Mouse (Mus musculus) brain, embryonic 18.5 days (tissue): ENCODE data around the gene Ap1b1.

Source experiments
- DNase-seq: peaks from one replicate; pipeline ENCODE4 v3.0.0-alpha.2; 2012; ENCODE audit warnings: low read depth, low spot score

Ap1b1 gene

DNA sequence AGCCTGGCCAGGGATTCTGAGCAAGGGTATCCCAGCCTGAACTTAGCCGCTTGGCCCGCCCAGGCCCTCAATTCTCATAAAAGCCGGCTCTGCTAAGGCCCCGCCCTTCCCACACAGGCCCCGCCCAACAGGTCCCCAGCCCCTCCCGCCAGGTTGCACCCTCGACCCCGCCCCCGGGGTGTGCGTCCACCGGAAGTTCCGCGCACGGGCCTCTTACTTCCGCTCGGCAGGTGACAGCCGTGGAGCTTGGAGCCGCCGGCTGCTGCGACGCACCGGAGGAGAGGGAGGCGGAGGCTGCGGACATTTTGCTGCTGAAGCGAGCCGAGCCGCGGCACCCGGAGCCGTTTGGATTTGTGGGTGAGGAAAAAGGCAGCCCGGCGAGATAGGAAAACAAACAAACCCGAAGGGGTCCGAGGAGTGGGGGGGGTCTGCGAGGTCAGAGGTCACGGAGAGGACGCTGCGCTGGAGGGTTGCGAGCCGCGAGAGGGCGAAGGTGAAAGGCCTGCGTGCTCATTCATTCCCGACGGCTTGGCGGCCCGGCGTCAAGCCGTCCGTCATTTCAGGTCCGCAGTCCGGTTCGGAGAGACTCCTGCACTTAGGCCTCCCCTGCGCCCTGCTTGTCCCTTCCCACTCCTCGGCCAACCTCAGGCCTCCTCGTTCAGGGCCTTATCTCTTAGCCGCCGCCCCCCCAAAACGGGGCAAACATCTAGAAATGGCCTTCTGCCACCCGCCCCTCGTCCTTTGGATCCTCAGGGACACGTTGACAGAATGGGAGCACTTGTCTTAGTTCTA lies at the start of gene Ap1b1:
Gene Ap1b1, plus strand, starts transcription at position 130 of the 792 bp plus-strand sequence.
- DNase-seq: peak; percentile 54

DNA sequence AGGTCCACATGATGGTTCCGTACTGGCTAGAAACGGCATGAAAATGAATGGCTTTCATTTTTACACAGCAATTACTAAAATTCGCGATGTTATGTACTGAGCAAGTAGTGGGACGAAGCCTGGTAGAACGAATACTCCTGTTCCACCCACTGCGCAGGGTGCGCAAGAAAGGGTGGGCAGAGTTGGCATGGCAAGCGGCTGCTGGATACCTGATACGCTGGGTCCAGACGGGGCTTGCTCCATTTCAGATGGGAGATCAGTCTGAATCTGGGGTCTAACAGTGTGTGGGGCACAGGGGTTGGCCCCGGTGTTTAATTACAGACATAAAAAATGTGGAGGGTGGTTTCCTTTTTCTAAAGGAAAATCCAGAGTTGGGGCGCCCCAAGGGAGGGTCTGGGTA lies 40.1 kb upstream of the Ap1b1 start:
- no peak for DNase-seq

DNA sequence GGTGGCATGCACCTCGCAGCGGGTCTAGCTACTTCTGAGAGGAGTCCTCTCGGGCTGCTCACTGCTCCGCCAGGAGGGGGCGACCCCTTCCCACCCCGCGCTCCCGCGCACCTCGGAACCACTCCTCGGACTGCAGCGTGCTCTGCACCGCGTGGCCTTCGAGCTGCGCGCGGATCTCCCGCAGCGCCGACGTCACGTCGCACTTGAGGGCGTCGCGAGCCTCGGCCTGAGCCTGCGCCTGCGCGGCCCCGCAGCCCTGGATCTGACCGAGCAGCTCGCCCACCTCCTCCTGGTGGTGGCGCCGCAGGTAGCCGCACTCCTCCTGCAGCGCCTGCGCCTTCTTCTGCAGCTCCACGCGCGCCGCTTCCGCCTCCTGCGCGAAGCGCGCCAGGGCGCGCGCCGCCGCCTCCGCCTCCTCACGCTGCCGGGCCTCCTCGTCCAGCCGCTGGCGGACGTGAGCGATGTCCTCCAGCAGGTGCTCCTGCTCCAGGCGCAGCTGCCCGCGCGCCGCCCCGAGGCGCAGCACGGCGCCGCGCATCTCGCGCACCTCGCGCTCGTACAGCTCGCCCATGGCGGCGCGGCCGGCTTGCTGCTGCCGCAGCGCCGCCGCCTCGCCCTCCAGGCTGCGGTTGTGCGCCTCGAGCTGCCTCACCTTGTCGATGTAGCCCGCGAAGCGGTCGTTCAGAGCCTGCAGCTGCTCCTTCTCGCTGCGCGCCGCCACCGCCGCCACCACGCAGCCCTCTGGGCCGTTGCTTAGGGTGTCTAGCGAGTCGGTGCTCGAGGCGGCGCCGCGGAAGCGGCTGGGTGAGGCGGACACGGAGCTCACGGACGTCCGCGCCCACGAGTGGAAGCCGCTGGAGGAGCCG lies 39.4 kb upstream of the Ap1b1 start:
- peak; percentile 83 for DNase-seq

DNA sequence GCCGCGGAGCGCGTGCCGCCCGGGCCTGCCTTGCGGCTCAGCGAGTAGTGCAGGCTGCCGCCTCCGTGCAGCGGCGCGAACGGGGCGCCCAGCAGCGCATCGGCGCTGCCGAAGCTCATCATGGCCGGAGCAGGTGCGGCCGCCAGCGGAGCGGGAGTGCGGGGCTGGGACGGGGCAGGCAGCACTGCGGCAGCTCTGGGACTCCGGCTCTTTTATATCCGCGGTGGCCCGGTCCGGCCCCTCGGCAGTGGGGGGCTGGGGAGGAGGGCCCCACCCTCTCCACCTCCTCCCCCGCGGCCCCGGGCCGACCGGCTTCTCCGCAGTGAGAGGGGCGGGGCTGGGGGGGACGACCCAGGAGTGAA lies 38.8 kb upstream of the Ap1b1 start, which contains the start of gene Nefh:
Gene Nefh, minus strand, starts transcription at position 252 of the 362 bp plus-strand sequence.
- DNase-seq: no peak

DNA sequence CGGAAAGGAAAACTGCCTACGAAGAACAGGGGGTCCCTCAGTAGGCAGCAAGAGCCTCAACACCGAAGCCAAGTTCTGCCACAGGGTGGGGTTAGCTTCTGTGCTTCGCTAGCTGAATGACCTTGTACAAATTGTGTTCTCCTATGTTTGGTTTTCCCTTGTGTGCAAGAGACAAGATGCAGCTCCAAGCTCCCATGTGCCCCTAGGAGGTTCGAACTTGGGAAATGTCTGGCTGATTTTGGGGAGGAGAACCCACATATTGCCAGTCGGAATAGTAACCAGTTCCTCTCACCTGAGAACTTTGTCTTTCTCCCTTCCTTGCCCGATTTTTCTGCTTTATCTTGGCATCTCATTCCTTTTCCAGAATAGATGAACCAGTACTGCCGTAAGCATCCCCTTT lies 37.8 kb upstream of the Ap1b1 start:
- no peak for DNase-seq

DNA sequence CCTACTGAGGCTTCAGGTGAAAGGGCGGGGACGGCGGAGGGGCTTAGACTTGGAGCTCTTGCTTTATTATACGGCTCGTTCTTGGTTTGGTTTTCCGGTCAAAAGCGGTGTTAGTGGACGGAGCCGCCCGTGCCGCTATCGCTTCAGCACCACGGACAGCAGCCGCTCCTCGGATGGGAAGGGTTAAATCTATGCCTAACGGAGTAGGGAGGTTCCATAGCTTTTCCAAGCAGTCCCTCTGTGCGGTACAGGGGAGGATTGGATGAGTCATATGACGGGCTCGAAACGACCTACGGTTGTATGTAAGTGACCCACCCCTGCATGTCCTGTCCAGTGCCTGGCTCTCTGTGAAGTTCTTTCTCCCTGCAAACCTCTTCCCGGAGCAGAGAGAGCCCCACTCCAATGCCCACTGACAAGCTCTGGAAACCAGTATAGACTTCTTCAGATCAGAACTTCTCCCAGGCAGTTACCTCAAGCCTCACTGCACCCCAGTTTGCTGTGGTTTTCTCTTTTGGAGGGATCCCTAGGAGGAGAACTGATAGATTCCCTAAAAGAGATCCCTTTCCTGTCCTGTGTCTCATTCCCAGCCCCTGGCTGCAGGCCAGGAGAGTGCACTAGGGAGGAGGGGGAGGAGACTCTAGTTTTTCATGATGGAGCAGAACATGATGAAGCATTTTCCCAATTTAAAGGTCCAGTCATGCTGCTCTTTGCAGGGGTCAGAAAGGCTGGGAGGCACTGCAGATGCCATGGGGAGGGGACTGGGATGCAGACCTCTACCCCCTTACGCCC lies 37.2 kb upstream of the Ap1b1 start:
- no peak for DNase-seq

DNA sequence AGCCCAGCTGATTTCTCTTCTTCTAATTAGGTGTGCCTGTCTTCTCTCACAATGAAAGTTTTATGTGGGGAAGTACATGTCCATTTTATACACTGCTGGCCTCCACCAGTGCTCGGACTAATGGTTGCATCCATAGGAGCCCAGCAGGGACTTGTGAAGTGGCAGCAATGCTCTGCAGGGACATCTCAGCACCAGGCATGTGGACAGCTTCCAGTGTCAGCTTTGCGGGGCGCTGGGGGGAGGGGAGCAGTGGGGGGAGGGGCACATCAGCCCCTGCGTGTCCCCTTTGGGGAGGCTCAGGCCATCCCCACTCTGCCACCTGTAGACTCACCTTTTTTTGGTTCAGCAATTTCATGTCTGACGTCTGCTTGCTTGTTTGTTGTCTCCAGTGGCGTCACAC lies 33.2 kb upstream of the Ap1b1 start:
- no peak for DNase-seq

DNA sequence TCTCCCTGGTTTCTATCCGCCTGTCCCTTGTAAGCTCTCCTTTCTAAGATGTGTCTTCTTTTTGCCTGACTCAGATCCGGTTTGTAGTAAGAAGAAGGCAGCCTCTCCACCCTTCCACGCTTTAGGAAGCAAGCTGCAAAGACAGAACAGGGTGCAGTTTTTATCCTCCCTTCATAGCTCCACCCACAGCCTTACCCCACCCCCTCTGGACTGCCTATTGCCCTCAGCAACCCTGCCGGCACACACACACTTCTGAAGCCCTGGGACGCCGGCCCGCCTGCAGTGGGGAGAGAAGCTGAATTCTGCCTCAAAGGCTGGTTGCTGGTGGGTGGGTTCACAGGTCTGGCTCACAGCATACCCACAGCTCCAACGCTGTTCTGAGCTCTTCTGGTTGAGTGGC lies 32.7 kb upstream of the Ap1b1 start:
- no peak for DNase-seq

DNA sequence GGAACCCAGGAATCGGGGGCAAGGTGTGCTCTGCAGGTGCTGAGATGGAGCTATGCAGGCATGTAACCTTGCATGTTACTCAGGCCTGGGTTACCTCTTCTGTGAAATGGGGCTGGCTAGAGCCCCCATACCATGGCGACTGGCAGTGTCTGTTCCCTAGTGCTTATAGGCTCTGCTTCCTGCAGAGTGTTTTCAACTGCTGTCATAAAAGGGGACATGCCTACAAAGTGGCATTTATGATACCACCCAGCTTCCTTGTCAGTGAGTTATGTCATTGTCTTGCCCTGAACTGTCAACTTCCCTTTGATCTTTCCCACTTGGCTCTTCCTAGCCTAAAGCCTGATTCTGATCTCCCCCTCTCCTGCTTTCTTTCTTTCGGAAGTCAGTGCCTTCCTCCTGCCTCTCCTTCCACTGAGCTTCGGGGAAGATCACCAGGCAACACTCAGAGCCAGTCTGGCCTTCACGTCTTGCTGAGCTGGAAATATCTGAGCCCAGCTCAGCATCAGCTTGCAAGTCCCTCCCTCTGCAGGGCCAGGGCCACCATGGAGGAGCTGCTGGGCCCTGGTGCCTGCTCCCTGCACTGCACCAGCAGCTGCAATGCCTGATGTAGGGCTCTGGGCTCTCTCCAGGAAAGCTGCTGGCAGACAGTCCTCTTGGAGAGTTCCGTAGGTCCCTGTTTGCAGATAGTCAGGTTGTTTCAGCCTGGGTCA lies 23.4 kb upstream of the Ap1b1 start:
- DNase-seq: no peak

DNA sequence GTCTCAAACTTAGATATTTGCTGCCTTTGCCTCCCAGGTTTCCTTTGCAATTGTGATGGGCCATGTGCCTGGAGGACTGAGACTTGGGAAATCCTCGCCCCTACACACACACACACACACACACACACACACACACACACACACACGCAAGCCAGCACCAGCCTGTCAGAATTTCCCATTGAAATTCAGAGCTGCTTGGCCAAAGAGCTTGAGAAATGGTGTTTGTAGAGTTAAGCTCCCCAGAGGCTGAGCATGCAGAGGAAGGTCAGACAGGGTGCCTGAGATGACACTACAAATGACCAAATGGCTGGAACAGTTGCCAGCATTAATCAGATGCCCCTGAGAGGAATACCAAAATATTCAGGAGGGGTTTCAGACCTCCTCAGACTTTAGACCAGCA lies 20.3 kb upstream of the Ap1b1 start:
- DNase-seq: no peak

DNA sequence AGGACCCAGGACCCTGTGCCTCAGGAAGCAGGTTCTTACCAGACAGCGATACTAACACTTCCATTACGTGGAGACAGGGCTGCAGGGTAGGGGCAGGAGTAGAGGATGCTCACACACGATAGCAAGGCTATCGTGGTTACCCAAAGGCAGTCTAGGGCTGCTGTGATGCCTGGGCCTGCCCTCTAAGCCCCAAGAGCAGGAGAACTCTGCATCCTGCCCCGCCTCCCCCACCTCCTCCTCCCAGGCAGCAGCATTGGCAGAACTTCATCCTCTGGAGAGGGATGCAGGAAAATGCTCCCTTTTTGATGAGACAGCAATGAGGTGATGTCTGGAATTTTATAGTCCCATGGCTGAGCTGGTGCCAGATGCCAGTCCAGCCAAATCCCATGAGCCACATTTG lies 19.7 kb upstream of the Ap1b1 start:
- no peak for DNase-seq

DNA sequence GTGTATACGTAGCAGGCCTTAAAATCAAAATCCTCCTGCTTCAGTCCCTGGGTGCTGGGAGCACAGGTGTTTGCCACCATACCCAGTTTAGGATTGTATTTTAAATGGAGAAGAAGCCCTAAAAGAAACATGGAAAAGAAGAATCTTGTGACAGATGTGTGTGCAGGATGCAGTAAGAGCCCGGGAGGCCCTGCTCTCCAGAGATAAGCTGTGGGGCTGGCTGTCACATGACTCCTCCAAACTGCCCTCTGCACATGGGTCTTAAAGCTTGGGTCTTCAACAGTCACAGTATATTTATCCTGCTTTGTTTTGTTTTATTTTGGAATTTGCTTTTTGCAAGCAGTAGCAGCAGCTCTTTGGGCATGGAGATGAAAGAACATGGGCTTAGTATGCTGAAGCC lies 19.1 kb upstream of the Ap1b1 start:
- no peak for DNase-seq

DNA sequence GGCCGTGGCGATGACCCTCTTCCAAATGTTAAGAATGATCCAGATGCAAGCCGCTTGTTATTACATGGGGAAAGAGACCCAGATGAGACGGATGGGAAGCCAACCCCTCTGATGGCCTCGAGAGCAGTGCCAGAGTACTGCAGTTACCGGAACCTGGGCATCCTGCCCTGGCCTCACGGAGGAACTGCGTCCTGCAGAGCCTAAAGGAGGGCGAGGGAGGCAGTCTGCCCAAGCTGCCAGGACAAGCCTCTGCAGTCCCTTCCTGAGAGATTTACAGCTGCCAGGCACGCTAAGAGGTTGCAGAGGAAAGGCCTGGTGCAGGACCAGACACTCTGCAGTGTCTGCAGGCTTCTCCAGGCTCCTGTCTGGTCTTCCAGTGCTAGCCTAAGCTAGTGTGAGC lies 18.2 kb upstream of the Ap1b1 start:
- DNase-seq: no peak

DNA sequence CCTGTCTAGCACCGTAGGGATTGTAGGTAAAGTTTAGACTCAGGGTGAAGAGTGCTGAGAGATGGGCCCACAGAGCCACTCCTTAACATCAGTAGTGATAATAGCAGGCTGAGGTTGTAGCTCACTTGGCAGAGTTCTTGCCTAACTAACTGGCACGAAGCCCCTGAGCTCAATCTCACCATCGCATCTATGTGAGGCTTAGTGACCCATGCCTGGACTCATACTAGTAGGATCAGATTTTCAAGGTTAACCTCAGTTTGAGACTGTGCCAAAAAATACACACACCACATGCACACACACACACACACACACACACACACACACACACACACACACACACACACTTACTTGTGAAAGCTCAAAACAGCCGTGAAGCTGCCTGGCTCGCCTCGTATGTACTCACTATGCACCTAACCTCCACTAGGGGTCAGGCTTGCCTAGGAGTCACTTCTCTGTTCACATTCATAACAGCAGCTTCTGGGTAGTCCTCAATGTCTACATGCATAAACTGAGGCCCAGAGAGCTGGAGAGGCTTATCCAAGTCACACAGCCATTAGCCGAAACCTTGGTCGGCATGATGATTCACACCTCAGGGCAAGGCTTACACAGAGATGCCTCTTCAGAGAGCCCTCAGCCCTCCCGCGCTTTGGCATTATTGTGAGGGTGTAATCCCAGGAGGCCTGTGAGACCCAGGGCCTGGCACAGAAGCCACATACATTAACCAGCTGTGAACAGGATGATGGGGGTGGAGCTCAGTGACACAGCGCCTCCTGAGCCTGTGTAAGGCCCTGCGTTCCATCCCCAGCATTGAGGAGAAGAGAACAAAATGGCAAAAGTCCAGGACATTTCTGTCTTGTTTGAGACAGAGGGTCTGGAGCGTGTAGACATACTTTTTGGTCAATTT lies 13.4 kb upstream of the Ap1b1 start:
- no peak for DNase-seq

DNA sequence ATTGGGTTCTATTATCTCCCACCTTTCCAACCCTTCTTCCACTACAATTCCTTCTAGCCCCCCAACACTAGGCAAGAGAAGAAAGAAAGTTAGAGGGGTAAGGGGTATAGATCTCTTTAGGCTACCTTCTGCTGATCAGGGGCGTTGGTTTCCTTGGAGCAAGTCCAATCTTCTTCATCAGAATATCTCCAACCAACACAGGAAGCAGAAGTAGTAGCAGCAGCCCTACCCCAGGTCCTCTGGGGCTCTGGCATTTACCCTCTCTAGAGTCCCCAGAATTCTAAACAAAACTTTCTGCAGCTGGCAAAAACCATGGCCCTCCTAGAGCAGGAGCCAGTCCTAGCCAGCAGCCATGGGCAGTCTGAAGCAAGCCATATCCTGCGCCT lies 12.8 kb upstream of the Ap1b1 start:
- DNase-seq: no peak

DNA sequence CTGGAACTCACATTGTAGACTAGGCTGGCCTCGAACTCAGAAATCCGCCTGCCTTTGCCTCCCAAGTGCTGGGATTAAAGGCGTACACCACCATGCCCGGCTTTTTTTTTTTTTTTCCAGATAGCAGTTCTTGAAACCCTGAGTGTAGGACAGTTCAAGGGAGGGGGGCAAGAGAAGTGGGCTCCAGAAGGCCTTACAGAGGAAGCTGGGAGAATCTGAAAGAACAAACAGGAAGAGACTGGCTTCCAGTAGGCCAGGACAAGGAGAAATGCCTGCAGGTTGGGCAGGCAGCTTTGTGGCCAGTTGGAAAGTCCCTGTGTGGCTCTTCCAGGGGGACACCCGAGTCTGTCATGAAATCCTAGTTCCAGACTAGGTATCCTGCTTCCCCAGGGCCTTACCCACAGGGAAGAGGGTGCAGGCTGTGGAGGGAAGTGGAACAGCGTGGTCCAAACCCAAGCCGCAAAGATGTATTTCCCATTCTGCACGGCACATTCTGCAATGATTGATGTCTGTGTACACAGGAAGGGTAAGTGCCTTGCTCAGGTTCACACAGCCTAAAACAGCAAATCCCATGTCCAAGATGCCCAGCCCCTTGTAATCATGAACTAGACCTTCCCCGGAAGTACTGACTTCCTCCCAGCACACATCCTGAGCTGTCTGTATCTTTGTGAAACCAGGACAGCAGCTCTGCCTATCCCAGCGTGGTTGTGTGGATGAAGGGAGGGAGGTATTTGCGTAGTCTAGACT lies 12.1 kb upstream of the Ap1b1 start:
- no peak for DNase-seq

DNA sequence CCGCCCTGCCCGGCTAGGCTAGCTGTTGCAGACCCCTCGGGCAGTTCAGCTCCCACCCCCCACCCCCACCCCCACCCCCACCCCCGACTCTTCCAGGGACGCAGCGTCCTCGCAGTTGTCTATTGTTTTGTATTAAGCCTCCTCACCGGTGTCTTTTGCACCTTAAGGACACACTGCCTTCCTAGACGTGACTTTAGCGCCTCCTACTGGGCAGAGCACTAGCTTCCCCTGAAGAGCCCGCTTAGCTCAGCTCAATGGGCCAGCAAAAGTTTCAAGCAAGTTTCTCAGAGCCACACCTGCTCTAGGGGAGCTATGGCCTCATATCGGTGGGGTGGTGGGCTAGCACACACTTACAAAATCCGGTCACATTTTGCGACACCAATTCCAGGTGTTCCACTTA lies 11.0 kb upstream of the Ap1b1 start:
- no peak for DNase-seq

DNA sequence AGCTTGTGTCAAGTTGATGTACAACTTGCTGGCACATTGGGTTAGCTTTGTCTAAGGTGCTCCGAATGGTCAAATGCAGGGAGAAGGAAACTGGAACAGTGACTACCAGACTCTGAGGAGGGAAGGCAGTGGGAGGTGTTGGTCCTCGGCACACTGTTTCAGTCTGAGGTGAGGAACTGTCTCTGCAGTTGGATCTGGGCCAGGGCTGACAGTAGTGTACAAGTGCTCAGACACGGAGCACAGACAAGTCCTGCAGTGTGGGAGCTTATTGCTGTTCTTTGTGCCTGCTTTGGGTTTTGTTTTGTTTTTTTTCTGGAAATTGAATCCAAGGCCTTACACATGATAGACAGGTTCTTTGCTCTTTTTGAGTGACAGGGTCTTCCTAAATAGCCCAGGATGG lies 3.6 kb upstream of the Ap1b1 start:
- no peak for DNase-seq

DNA sequence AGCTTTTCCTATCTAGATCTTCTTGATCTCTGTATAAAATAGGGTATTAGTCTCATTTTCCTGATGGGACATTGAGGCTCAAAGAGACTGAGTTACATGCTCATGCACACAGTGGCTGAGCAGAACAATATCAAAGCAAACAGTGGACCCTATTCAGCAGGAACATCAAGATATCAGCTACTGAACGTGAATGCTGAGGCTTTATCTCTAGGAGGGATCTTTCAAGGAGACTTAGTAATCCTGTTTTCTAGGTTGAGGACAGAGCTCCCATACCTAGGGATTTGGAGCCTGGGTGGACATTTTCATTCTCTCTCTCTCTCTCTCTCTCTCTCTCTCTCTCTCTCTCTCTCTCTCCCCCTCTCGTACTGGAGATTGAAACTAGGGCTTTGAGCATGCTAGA lies 3.1 kb upstream of the Ap1b1 start:
- DNase-seq: no peak

DNA sequence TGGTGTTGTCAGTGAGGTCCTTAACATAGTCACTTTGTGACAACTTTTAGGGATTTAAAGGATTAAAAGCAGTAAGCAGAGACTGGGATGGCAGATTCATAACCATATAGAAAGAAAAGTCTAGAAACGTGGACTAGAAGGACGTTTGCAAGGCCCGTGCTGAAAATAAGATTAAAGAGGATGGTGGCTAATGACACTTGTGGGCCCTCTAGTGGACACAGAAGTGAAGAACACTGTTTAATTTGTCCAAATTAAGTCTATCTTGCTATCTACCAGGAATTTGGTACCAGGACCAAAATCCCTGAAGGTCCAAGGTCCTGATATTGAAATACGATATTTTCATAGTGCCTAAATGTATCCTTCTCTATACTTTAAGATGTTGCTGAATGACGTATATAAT lies 2.4 kb upstream of the Ap1b1 start:
- DNase-seq: no peak
